Comparison of ENCODE assay signal across 10 mouse cellular contexts in the genomic region with DNA sequence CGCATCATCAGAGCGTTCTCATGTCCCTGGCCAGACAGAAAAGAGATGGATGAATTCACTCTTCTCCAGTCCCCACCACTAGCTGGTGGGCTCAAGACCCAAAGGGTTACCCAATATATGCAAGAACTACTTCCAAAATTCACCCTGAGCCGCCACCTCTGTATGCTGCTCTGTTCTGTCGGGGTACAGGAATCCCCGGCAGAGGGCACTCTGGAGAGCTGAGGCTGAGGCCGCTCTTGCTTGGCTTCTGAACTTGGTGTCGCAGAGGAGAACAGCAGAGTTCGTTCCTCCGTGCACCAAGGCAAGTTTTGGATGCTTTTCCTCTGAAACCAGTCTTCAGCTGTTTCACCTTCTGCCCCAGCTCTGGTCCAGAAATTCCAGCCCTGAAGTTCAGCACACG.
DNase-seq lines count a peak whose midpoint lies in the region; ATAC-seq and TF ChIP-seq lines count a peak whose summit lies in the region.
"Had no signal": no experiment of that assay in that cellular context is flagged by ENCODE, and none has a peak within 500 bp of the region (broad histone marks: within the 10 kb centered on the region; RNA-seq: fewer than 3 reads in every experiment).

No protein-coding gene starts in this region.

- no peaks in the 10 kb centered on the region for H3K4me1 ChIP-seq in kidney, adult 2 months (ENCODE audit: control insufficient read depth, insufficient read depth, low read length)
- H3K4me1 ChIP-seq in kidney, embryonic 15.5 days = peaks cover 4% of the 10 kb centered on the region; the same call in 1 of the 2 replicates
- H3K4me1 ChIP-seq in forebrain, embryonic 14.5 days (ENCODE audit: control insufficient read depth, insufficient read depth, low read length) = peaks cover 4% of the 10 kb centered on the region; the same call in 1 of the 2 replicates

- no peaks in the 10 kb centered on the region for H3K27me3 ChIP-seq in kidney, adult 2 months (replicated peaks; ENCODE audit: control insufficient read depth, insufficient read depth, low read length)
- no peaks in the 10 kb centered on the region for H3K27me3 ChIP-seq in kidney, embryonic 15.5 days
- no peaks in the 10 kb centered on the region for H3K27me3 ChIP-seq in forebrain, embryonic 14.5 days (replicated peaks; ENCODE audit: control insufficient read depth, insufficient read depth, low read length)
- H3K27me3 ChIP-seq: lung, embryonic 15.5 days; stomach, embryonic 15.5 days had no signal

- no peak overlapping the region for H3K4me2 ChIP-seq in kidney, embryonic 15.5 days
- H3K4me2 ChIP-seq in forebrain, embryonic 14.5 days (ENCODE audit: low read length) = no peak overlapping the region
- H3K4me2 ChIP-seq: lung, embryonic 15.5 days; stomach, embryonic 15.5 days had no signal

- TF ChIP-seq POLR2A in kidney, adult 2 months (IDR thresholded peaks at IDR 0.05; ENCODE audit: low read depth, low read length) = no peak

- H3K27ac ChIP-seq in kidney, adult 2 months (ENCODE audit: insufficient read depth, low read depth, low read length) = no peak overlapping the region
- H3K27ac ChIP-seq in kidney, embryonic 15.5 days = no peak overlapping the region
- no peak overlapping the region for H3K27ac ChIP-seq in forebrain, embryonic 14.5 days (ENCODE audit: low read depth, low read length)
- H3K27ac ChIP-seq: lung, embryonic 15.5 days; stomach, embryonic 15.5 days had no signal

- no peak for ATAC-seq in kidney, embryonic 15.5 days (replicated peaks; ENCODE audit: low FRiP score)
- ATAC-seq in CD4-positive, CD25-positive, alpha-beta regulatory T cell, adult 4 months = peak; percentile 69
- no peak for ATAC-seq in forebrain, embryonic 14.5 days

- no peak overlapping the region for H3K4me3 ChIP-seq in kidney, adult 2 months (ENCODE audit: insufficient read depth, low read depth, low read length)
- no peak overlapping the region for H3K4me3 ChIP-seq in kidney, embryonic 15.5 days (replicated peaks)
- no peak overlapping the region for H3K4me3 ChIP-seq in forebrain, embryonic 14.5 days (ENCODE audit: low read depth, low read length)
- H3K4me3 ChIP-seq: lung, embryonic 15.5 days; stomach, embryonic 15.5 days had no signal

- peak; percentile 54 for DNase-seq in kidney, adult 2 months
- DNase-seq in adrenal gland, adult (ENCODE audit: inconsistent age in 2 of 2, low spot score in 1 of 2) = peak; percentile 43 to 74
- DNase-seq in kidney, postnatal 10 days = peak; percentile 72
- peak; percentile 17 to 31 for DNase-seq in spleen, postnatal 36 days (ENCODE audit: low spot score in 2 of 2)
- no peak for DNase-seq in c-Kit-positive CD71-positive TER-119-positive erythroid progenitor cells, embryonic 14.5 days (ENCODE audit: low spot score)
- no peak for DNase-seq in forebrain, embryonic 14.5 days (ENCODE audit: low spot score)

- WGBS in kidney, adult 2 months = 59% methylated on average over 10 of the region's 10 CpGs
- WGBS in kidney, embryonic 15.5 days = 63% methylated on average over 10 of the region's 10 CpGs
- WGBS in forebrain, embryonic 14.5 days = 58% methylated on average over 10 of the region's 10 CpGs

- H3K9me3 ChIP-seq in kidney, embryonic 15.5 days (replicated peaks) = 0 out of 2 replicates have a peak, but pooled peaks cover 4% of the 10 kb centered on the region
- no peaks in the 10 kb centered on the region for H3K9me3 ChIP-seq in forebrain, embryonic 14.5 days (replicated peaks; ENCODE audit: control insufficient read depth, low read length)
- H3K9me3 ChIP-seq: lung, embryonic 15.5 days; stomach, embryonic 15.5 days had no signal

- no peak overlapping the region for H3K9ac ChIP-seq in kidney, embryonic 15.5 days
- H3K9ac ChIP-seq in forebrain, embryonic 14.5 days (ENCODE audit: low read length) = no peak overlapping the region
- H3K9ac ChIP-seq: lung, embryonic 15.5 days; stomach, embryonic 15.5 days had no signal

- TF ChIP-seq CTCF in kidney, adult 2 months (conservative IDR thresholded peaks at IDR 0.05; ENCODE audit: insufficient read depth, insufficient read length, low read depth, low read length) = peak; percentile 57

- H3K36me3 ChIP-seq in kidney, adult 2 months (ENCODE audit: control insufficient read depth, insufficient read depth, low read length) = no peaks in the 10 kb centered on the region
- H3K36me3 ChIP-seq in kidney, embryonic 15.5 days = no peaks in the 10 kb centered on the region
- no peaks in the 10 kb centered on the region for H3K36me3 ChIP-seq in forebrain, embryonic 14.5 days (ENCODE audit: control insufficient read depth, insufficient read depth, low read length)
- H3K36me3 ChIP-seq: lung, embryonic 15.5 days; stomach, embryonic 15.5 days had no signal

Comparison
In these comparisons a context has a peak if more than half of its experiments do, and no peak if none do; other contexts are left out.
1. DNase-seq: peak in kidney, adult 2 months (single experiment), adrenal gland, adult (2 of 2), kidney, postnatal 10 days (single experiment) and spleen, postnatal 36 days (2 of 2); none in c-Kit-positive CD71-positive TER-119-positive erythroid progenitor cells, embryonic 14.5 days (single experiment) and forebrain, embryonic 14.5 days (single experiment).